Mouse (Mus musculus) midbrain, embryonic 15.5 days (tissue): ENCODE results near the gene 3110082I17Rik. TPM values are rescaled to one million over a fixed set of nuclear protein-coding genes. Genes with fewer than 3 reads are reported as not detected.

Experiments used
- ATAC-seq: fragments of 200-750 bp; cut with Nextera tagmentation; replicated peaks from 2 replicates; pipeline ENCODE4 v1.8.0; 2017; ENCODE audit warnings: moderate TSS enrichment
- H3K27ac ChIP-seq: fragments of 300-500 bp; sonication (generic); 2 replicates; pipeline ENCODE4 v1.5.1; 2015; ENCODE audit warnings: mild to moderate bottlenecking, inconsistent platforms
- H3K27me3 ChIP-seq: fragments of 300-500 bp; sonication (generic); replicated peaks from 2 replicates; pipeline ENCODE4 v1.6.1; 2015; ENCODE audit warnings: inconsistent platforms
- H3K36me3 ChIP-seq: fragments of 300-500 bp; sonication (generic); replicated peaks from 2 replicates; pipeline ENCODE4 v1.6.1; 2015; ENCODE audit warnings: inconsistent platforms
- H3K4me1 ChIP-seq: fragments of 300-500 bp; sonication (generic); 2 replicates; pipeline ENCODE4 v1.6.1; 2015; ENCODE audit warnings: inconsistent platforms
- H3K4me2 ChIP-seq: fragments of 300-500 bp; sonication (generic); 2 replicates; pipeline ENCODE4 v1.6.1; 2015; ENCODE audit warnings: inconsistent platforms, mild to moderate bottlenecking, moderate library complexity
- H3K4me3 ChIP-seq: fragments of 300-500 bp; sonication (generic); 2 replicates; pipeline ENCODE4 v1.5.1; 2015; ENCODE audit warnings: mild to moderate bottlenecking, inconsistent platforms
- H3K9ac ChIP-seq: fragments of 300-500 bp; sonication (generic); 2 replicates; pipeline ENCODE4 v1.6.1; 2015; ENCODE audit warnings: mild to moderate bottlenecking, inconsistent platforms
- H3K9me3 ChIP-seq: fragments of 300-500 bp; sonication (generic); 2 replicates; pipeline ENCODE4 v1.6.1; 2016; ENCODE audit warnings: inconsistent platforms
- WGBS: fragments of 180-500 bp; shearing (Covaris S2); methylation state at CpG from one replicate; pipeline ENCODE4 v1.1.7; 2015; ENCODE audit warnings: mixed read lengths; 5-methylcytosine and 5-hydroxymethylcytosine counted together
- polyA plus RNA-seq: library from polyadenylated mRNA; unstranded; fragments of >200 nt; fragmentation: Nextera tagmentation; extraction: Ambion mirVana; gene quantifications from 2 replicates; pipeline ENCODE4 v1.2.1, GENCODE M21; 2015

3110082I17Rik gene
- polyA plus RNA-seq, 1 experiment from 2014 or later: 16.7 TPM

GRCm38 (mm10) chr5:139388694-139389675, 71.3 kb downstream of the 3110082I17Rik start:
- WGBS: 79% methylated on average over 17 of the region's 17 CpGs
- H3K9ac ChIP-seq: no peak overlapping the region
- no peaks in the 10 kb centered on the region for H3K9me3 ChIP-seq
- H3K27ac ChIP-seq: peak overlapping the region; percentile 69
- H3K4me1 ChIP-seq: peaks cover 22% of the 10 kb centered on the region
- no peak overlapping the region for H3K4me3 ChIP-seq
- H3K27me3 ChIP-seq: no peaks in the 10 kb centered on the region
- H3K36me3 ChIP-seq: no peaks in the 10 kb centered on the region
- no peak overlapping the region for H3K4me2 ChIP-seq
- 0 out of 2 replicates have a peak, but pooled peaks have one; percentile 31 for ATAC-seq

GRCm38 (mm10) chr5:139388195-139388570, 72.1 kb downstream of the 3110082I17Rik start:
- no peak overlapping the region for H3K4me3 ChIP-seq
- H3K27ac ChIP-seq: 0 out of 2 replicates have a peak overlapping the region, but pooled peaks have one; percentile 69
- no peak for ATAC-seq
- no peaks in the 10 kb centered on the region for H3K27me3 ChIP-seq
- H3K4me1 ChIP-seq: peaks cover 22% of the 10 kb centered on the region
- H3K4me2 ChIP-seq: no peak overlapping the region
- H3K36me3 ChIP-seq: no peaks in the 10 kb centered on the region
- no peaks in the 10 kb centered on the region for H3K9me3 ChIP-seq
- no peak overlapping the region for H3K9ac ChIP-seq
- 83% methylated on average over 4 of the region's 4 CpGs for WGBS

- no peak for ATAC-seq
- Histone ChIP-seq H3K4me3 (no peak overlapping the region), H3K36me3 (no peaks in the 10 kb centered on the region), H3K4me2 (no peak overlapping the region), H3K27ac (no peak overlapping the region), H3K4me1 (peaks cover 27% of the 10 kb centered on the region), H3K9ac (no peak overlapping the region), H3K9me3 (no peaks in the 10 kb centered on the region), H3K27me3 (no peaks in the 10 kb centered on the region)
- 83% methylated on average over 10 of the region's 10 CpGs for WGBS
Observed at GRCm38 (mm10) chr5:139387329-139388194, 72.8 kb downstream of the 3110082I17Rik start.

GRCm38 (mm10) chr5:139386047-139386446, 74.3 kb downstream of the 3110082I17Rik start:
- ATAC-seq: no peak
- H3K4me3 ChIP-seq: no peak overlapping the region
- H3K9ac ChIP-seq: no peak overlapping the region
- H3K27ac ChIP-seq: no peak overlapping the region
- no peaks in the 10 kb centered on the region for H3K27me3 ChIP-seq
- peaks cover 29% of the 10 kb centered on the region for H3K4me1 ChIP-seq
- no peaks in the 10 kb centered on the region for H3K36me3 ChIP-seq
- H3K9me3 ChIP-seq: no peaks in the 10 kb centered on the region
- H3K4me2 ChIP-seq: no peak overlapping the region
- WGBS: 98% methylated on average over 5 of the region's 5 CpGs

GRCm38 (mm10) chr5:139384531-139384930, 75.8 kb downstream of the 3110082I17Rik start:
- Histone ChIP-seq H3K36me3 (no peaks in the 10 kb centered on the region), H3K4me3 (no peak overlapping the region), H3K4me1 (peaks cover 34% of the 10 kb centered on the region), H3K9me3 (no peaks in the 10 kb centered on the region), H3K27me3 (no peaks in the 10 kb centered on the region), H3K9ac (no peak overlapping the region), H3K4me2 (no peak overlapping the region), H3K27ac (no peak overlapping the region)
- 77% methylated on average over 10 of the region's 10 CpGs for WGBS
- no peak for ATAC-seq

- ATAC-seq: no peak
- Histone ChIP-seq H3K9me3 (no peaks in the 10 kb centered on the region), H3K4me3 (no peak overlapping the region), H3K4me2 (no peak overlapping the region), H3K9ac (no peak overlapping the region), H3K4me1 (peaks cover 22% of the 10 kb centered on the region), H3K36me3 (no peaks in the 10 kb centered on the region), H3K27me3 (no peaks in the 10 kb centered on the region), H3K27ac (no peak overlapping the region)
- WGBS: 71% methylated on average over 9 of the region's 9 CpGs
Observed at GRCm38 (mm10) chr5:139383234-139383633, 77.1 kb downstream of the 3110082I17Rik start.

- Histone ChIP-seq H3K27me3 (no peaks in the 10 kb centered on the region), H3K9ac (no peak overlapping the region), H3K4me1 (peaks cover 19% of the 10 kb centered on the region)
Observed at GRCm38 (mm10) chr5:139382760-139383159, 77.6 kb downstream of the 3110082I17Rik start.

GRCm38 (mm10) chr5:139381586-139382513, 78.5 kb downstream of the 3110082I17Rik start:
- H3K9ac ChIP-seq: no peak overlapping the region
- H3K4me2 ChIP-seq: peak overlapping the region; percentile 96; the same call in 1 of the 2 replicates
- H3K4me3 ChIP-seq: no peak overlapping the region
- no peak for ATAC-seq
- H3K27ac ChIP-seq: no peak overlapping the region; the same call in 1 of the 2 replicates
- no peaks in the 10 kb centered on the region for H3K27me3 ChIP-seq
- no peaks in the 10 kb centered on the region for H3K9me3 ChIP-seq
- WGBS: 79% methylated on average over 18 of the region's 18 CpGs
- H3K36me3 ChIP-seq: no peaks in the 10 kb centered on the region
- H3K4me1 ChIP-seq: peaks cover 16% of the 10 kb centered on the region

More at GRCm38 (mm10) chr5:139382760-139383159, 77.6 kb downstream of the 3110082I17Rik start:
- Histone ChIP-seq H3K36me3 (no peaks in the 10 kb centered on the region), H3K9me3 (no peaks in the 10 kb centered on the region), H3K27ac (0 out of 2 replicates have a peak overlapping the region, but pooled peaks have one; percentile 4), H3K4me3 (no peak overlapping the region), H3K4me2 (no peak overlapping the region)
- ATAC-seq: no peak
- WGBS: 64% methylated on average over 8 of the region's 8 CpGs

- peak; percentile 60 for ATAC-seq
Observed at GRCm38 (mm10) chr5:139380385-139381248, 79.7 kb downstream of the 3110082I17Rik start.

GRCm38 (mm10) chr5:139379771-139380384, 80.4 kb downstream of the 3110082I17Rik start:
- Histone ChIP-seq H3K9me3 (no peaks in the 10 kb centered on the region), H3K27ac (0 out of 2 replicates have a peak overlapping the region, but pooled peaks have one; percentile 40), H3K36me3 (no peaks in the 10 kb centered on the region), H3K9ac (peak overlapping the region; percentile 70; the same call in 1 of the 2 replicates), H3K27me3 (no peaks in the 10 kb centered on the region), H3K4me1 (peaks cover 16% of the 10 kb centered on the region), H3K4me2 (peak overlapping the region; percentile 96), H3K4me3 (peak overlapping the region; percentile 70)
- no peak for ATAC-seq
- WGBS: 22% methylated on average over 8 of the region's 8 CpGs

More at GRCm38 (mm10) chr5:139380385-139381248, 79.7 kb downstream of the 3110082I17Rik start:
- Histone ChIP-seq H3K27me3 (no peaks in the 10 kb centered on the region), H3K4me2 (peak overlapping the region; percentile 96), H3K4me1 (peaks cover 16% of the 10 kb centered on the region), H3K4me3 (peak overlapping the region; percentile 70), H3K9ac (peak overlapping the region; percentile 70), H3K27ac (peak overlapping the region; percentile 46), H3K9me3 (no peaks in the 10 kb centered on the region), H3K36me3 (no peaks in the 10 kb centered on the region)
- under 1% methylated on average over 73 of the region's 73 CpGs for WGBS
